Mouse (Mus musculus): ENCODE measurements around the gene Klhl7. TPM values are rescaled to one million over a fixed set of nuclear protein-coding genes. Genes with fewer than 3 reads are reported as not detected.

Gene Klhl7
- polyA plus RNA-seq, 1 experiment, result 27.8 TPM

DNA sequence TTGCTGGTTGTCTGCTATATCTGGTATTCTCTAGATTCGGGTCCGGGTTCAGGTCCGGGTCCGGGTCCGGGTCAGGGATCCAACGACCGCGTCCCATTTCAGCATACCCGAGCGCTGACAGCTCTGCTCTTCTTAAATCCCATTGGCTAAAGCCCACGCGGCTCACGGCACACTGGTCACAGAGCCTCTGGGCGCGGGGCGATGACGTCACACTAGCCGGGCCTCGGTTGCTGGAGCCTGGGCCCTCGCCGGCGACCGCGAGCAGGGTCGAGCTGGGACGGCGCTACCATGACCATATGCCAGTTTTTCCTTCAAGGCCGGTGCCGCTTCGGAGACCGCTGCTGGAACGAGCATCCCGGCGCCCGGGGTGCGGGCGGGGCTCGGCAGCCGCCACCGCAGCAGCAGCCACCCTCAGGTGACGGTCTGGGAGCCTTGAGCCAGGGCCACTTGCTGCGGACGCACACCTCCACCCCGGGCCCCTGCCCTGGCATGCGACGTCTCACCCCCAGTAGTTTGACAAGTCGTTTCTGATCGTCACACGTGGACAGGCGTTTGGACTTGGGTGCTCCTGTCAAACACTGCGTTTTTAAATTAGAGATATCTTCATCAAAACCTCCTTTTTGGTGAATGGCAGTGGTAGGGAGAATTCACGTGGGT lies 64.5 kb downstream of the Klhl7 start, which contains the start of gene Nupl2:
Gene Nupl2 (plus strand): TSS at position 175 of the 657 bp plus-strand sequence.
- H3K27ac ChIP-seq (ENCODE audit: insufficient read depth, low read length), result no peak within 1 kb of the TSS

DNA sequence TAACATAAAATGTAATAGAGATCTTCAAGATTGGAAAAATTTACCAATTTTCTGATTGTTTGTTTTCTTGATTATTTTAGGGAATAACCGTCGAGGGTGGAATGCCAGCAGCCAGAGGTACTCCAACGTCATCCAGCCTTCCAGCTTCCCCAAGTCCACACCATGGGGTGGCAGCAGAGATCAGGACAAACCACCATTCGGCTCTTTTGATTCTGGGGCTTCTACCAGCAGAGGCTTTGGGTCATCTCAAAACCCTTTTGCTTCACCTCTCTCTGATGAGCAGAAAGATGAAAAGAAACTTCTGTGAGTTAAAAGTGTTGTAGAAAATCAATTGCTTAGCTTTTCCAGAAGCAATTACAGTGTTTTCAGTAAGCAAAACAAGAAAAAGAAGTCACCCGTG lies 66.9 kb downstream of the Klhl7 start:
- Histone ChIP-seq H3K4me1 (ENCODE audit: control insufficient read depth, insufficient read depth, low read length) (peaks cover 4% of the 10 kb centered on the region; the same call in 1 of the 2 replicates), H3K4me3 (ENCODE audit: insufficient read depth, low read length) (no peak overlapping the region), H3K27ac (ENCODE audit: insufficient read depth, low read length) (no peak overlapping the region)
- no peak for TF ChIP-seq POLR2A (IDR thresholded peaks at IDR 0.05; ENCODE audit: low read depth, low read length)
- TF ChIP-seq CTCF (IDR thresholded peaks at IDR 0.05; ENCODE audit: borderline replicate concordance, insufficient read depth, low read length), result peak; percentile 18; the same call in 1 of the 2 replicates

More for the DNA sequence above, 64.5 kb downstream of the Klhl7 start, which contains the start of gene Nupl2:
- peak within 1 kb of the TSS; percentile 83 for H3K4me3 ChIP-seq (ENCODE audit: insufficient read depth, low read length)
- TF ChIP-seq POLR2A (IDR thresholded peaks at IDR 0.05; ENCODE audit: low read depth, low read length) (peak; percentile 80), CTCF (IDR thresholded peaks at IDR 0.05; ENCODE audit: borderline replicate concordance, insufficient read depth, low read length) (no peak)
- H3K4me1 ChIP-seq (ENCODE audit: control insufficient read depth, insufficient read depth, low read length), result peaks cover 4% of the 10 kb centered on the region; the same call in 1 of the 2 replicates

DNA sequence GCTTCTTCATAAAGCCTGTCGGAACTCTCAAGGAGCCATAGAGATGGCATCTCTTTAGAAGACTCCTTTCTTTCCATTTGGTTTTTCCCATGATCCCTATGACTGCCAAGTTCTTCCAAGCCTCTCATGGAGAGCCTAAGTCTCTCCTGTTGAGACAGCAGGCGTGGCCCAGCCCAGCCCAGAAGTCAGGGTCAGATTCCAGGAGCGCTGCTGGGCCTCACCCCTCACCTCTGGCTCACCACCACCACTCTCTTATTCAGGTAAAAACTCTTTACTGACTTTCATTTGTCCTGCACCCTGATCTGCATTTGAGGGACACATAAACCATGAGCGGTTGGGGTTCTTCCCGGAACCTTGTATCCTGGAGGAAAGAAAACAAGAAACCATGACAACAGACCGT lies 69.5 kb downstream of the Klhl7 start:
- Histone ChIP-seq H3K4me3 (ENCODE audit: insufficient read depth, low read length) (no peak overlapping the region), H3K27ac (ENCODE audit: insufficient read depth, low read length) (no peak overlapping the region), H3K4me1 (ENCODE audit: control insufficient read depth, insufficient read depth, low read length) (peaks cover 4% of the 10 kb centered on the region; the same call in 1 of the 2 replicates)
- no peak for TF ChIP-seq CTCF (IDR thresholded peaks at IDR 0.05; ENCODE audit: borderline replicate concordance, insufficient read depth, low read length)
- TF ChIP-seq POLR2A (IDR thresholded peaks at IDR 0.05; ENCODE audit: low read depth, low read length), result no peak

DNA sequence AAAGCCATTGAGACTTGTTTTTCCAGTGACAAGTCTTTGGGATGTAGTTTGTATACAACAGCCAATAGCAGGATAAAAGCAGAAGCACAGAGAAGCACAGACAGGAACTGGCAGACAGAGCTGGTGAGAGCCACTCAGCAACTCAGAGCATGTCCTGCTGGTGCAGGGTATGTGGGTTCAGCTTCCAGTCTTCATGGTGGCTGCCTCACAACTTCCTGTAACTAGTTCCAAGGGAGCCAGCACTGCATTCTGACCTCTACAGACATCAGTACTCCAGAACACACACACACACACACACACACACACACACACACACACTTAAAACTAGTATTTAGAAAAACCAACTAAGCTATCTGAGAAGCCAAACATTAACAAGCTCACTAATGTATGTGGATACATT lies 71.7 kb downstream of the Klhl7 start:
- H3K4me1 ChIP-seq (ENCODE audit: control insufficient read depth, insufficient read depth, low read length), result no peaks in the 10 kb centered on the region
- TF ChIP-seq CTCF (IDR thresholded peaks at IDR 0.05; ENCODE audit: borderline replicate concordance, insufficient read depth, low read length), result no peak
- TF ChIP-seq POLR2A (IDR thresholded peaks at IDR 0.05; ENCODE audit: low read depth, low read length), result no peak
- H3K27ac ChIP-seq (ENCODE audit: insufficient read depth, low read length), result no peak overlapping the region
- H3K4me3 ChIP-seq (ENCODE audit: insufficient read depth, low read length), result no peak overlapping the region

DNA sequence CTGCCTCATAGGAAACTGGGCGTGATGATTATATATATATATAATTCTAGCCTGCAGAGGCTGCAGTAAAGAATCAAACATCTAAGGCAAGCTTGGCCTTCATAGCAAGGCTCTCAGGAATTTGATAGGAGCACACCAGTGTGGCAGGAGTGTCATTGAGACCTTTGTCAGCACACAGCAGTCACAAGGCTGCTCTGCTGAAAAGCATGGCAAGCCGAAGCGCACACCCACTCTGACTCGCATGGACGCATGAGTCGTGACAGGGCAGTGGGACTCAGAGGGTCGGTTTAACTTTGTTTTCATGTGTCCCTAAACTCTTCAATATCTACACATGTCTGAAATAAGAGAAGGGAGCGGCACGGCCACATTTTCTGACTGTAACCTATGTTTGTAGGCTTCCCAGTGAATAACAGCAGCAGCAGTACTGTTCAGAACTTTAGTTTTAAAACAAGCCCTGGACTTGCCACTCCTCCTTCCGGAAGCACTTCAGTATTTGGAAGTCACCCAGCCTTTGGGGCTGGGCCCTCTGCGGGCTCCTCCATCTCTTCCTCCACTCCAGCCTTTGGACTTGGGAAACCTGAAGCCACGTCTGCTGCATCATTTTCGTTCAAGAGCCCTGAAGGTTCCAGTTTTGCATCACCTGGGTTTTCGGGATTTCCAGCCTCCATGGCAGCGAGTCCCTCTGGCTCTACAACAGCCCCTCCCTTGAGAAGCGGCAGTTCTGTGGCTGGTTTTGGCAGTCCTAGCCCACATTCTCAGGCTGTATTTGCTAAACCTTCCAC lies 81.3 kb downstream of the Klhl7 start:
- Histone ChIP-seq H3K4me3 (ENCODE audit: insufficient read depth, low read length) (no peak overlapping the region), H3K27ac (ENCODE audit: insufficient read depth, low read length) (no peak overlapping the region), H3K4me1 (ENCODE audit: control insufficient read depth, insufficient read depth, low read length) (no peaks in the 10 kb centered on the region)
- TF ChIP-seq CTCF (IDR thresholded peaks at IDR 0.05; ENCODE audit: borderline replicate concordance, insufficient read depth, low read length), result no peak
- no peak for TF ChIP-seq POLR2A (IDR thresholded peaks at IDR 0.05; ENCODE audit: low read depth, low read length)

DNA sequence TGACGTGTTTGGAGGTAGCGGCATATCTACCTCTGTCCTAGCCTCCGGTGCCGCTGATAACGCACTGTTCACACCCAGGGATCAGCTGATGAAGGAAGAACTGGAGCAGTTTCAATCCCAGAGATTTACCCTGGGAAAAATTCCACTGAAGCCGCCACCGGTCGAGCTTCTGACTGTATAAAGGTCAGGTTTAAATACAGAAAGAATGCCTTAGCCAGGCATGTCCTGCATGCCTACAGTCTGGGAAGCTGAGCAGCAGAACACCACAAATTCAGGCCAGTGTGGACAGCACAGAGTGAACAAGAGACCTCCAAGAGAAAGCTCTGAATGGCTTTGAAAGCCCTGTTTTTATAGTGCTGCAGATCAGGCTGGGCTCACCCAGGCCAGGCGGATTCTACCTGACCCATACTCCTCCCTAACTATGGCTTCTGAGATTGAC lies 81.9 kb downstream of the Klhl7 start:
- Histone ChIP-seq H3K27ac (ENCODE audit: insufficient read depth, low read length) (no peak overlapping the region), H3K4me1 (ENCODE audit: control insufficient read depth, insufficient read depth, low read length) (no peaks in the 10 kb centered on the region), H3K4me3 (ENCODE audit: insufficient read depth, low read length) (no peak overlapping the region)
- TF ChIP-seq CTCF (IDR thresholded peaks at IDR 0.05; ENCODE audit: borderline replicate concordance, insufficient read depth, low read length), result no peak
- TF ChIP-seq POLR2A (IDR thresholded peaks at IDR 0.05; ENCODE audit: low read depth, low read length), result no peak

- TF ChIP-seq CTCF (IDR thresholded peaks at IDR 0.05; ENCODE audit: borderline replicate concordance, insufficient read depth, low read length), result no peak
- TF ChIP-seq POLR2A (IDR thresholded peaks at IDR 0.05; ENCODE audit: low read depth, low read length), result no peak
- Histone ChIP-seq H3K27ac (ENCODE audit: insufficient read depth, low read length) (no peak overlapping the region), H3K4me3 (ENCODE audit: insufficient read depth, low read length) (no peak overlapping the region), H3K4me1 (ENCODE audit: control insufficient read depth, insufficient read depth, low read length) (no peaks in the 10 kb centered on the region)
Measured at GRCm38 (mm10) chr5:24183096-24183495, 82.7 kb downstream of the Klhl7 start.

DNA sequence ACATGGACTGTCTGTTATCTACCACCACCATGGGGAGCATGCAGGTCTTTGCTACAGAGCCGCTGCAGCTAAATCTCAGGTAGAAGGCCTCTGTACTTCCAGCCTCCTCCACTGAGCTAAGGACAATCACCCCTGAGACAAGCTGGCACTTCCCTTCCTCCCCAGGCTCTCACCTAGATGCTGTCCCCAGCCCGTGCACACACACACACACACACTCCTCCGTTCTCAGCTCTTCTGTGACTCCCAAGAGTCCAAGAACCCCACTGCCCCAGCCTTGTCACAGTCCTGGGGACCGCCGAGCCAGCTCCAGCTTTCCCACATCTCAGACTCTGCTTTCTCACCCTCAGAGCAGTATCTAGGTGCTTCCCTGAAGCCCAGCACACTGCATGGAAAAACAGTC lies 83.6 kb downstream of the Klhl7 start:
- Histone ChIP-seq H3K4me1 (ENCODE audit: control insufficient read depth, insufficient read depth, low read length) (no peaks in the 10 kb centered on the region), H3K4me3 (ENCODE audit: insufficient read depth, low read length) (no peak overlapping the region), H3K27ac (ENCODE audit: insufficient read depth, low read length) (no peak overlapping the region)
- TF ChIP-seq CTCF (IDR thresholded peaks at IDR 0.05; ENCODE audit: borderline replicate concordance, insufficient read depth, low read length), result no peak
- no peak for TF ChIP-seq POLR2A (IDR thresholded peaks at IDR 0.05; ENCODE audit: low read depth, low read length)

GRCm38 (mm10) chr5:24188476-24188875 lies 88.1 kb downstream of the Klhl7 start:
- H3K27ac ChIP-seq (ENCODE audit: insufficient read depth, low read length), result no peak overlapping the region
- no peaks in the 10 kb centered on the region for H3K4me1 ChIP-seq (ENCODE audit: control insufficient read depth, insufficient read depth, low read length)
- no peak for TF ChIP-seq CTCF (IDR thresholded peaks at IDR 0.05; ENCODE audit: borderline replicate concordance, insufficient read depth, low read length)
- no peak for TF ChIP-seq POLR2A (IDR thresholded peaks at IDR 0.05; ENCODE audit: low read depth, low read length)
- no peak overlapping the region for H3K4me3 ChIP-seq (ENCODE audit: insufficient read depth, low read length)

DNA sequence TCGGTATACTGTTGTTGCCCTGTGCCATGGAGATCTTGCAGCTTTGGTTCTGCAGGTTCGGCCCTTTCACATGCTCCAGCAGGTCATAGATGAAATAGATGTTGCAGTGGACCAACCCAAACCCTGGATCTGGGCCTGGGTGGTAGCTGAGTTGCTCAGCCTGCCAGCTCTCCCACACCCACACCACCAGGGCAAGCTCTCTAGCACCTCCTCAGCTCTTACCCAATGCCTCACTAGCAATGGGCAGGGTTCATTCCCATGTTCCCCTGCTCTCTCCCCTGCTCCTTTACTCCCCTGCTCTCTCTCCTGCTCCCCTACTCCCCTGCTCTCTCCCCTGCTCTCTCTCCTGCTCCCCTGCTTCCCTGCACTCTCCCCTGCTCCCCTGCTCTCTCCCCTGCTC lies 91.4 kb downstream of the Klhl7 start:
- Histone ChIP-seq H3K27ac (ENCODE audit: insufficient read depth, low read length) (no peak overlapping the region), H3K4me1 (ENCODE audit: control insufficient read depth, insufficient read depth, low read length) (no peaks in the 10 kb centered on the region), H3K4me3 (ENCODE audit: insufficient read depth, low read length) (no peak overlapping the region)
- TF ChIP-seq POLR2A (IDR thresholded peaks at IDR 0.05; ENCODE audit: low read depth, low read length) (no peak), CTCF (IDR thresholded peaks at IDR 0.05; ENCODE audit: borderline replicate concordance, insufficient read depth, low read length) (no peak)

Data from embryonic fibroblast, embryonic 13.5 days (primary cell).